Comparison of ENCODE assay signal across 21 mouse cellular contexts in genomic region chrX:159953546-159954429, GRCm38 (mm10). TPM values are rescaled to one million over a fixed set of nuclear protein-coding genes. Genes with fewer than 3 reads are reported as not detected.
DNase-seq lines count a peak whose midpoint lies in the region; ATAC-seq and TF ChIP-seq lines count a peak whose summit lies in the region.
"Had no signal": no experiment of that assay in that cellular context is flagged by ENCODE, and none has a peak within 500 bp of the region (broad histone marks: within the 10 kb centered on the region; RNA-seq: fewer than 3 reads in every experiment).

No protein-coding gene starts in this region.

- no peak overlapping the region for H3K27ac ChIP-seq in hindbrain, postnatal 0 days
- H3K27ac ChIP-seq in hindbrain, embryonic 10.5 days = no peak overlapping the region
- H3K27ac ChIP-seq: embryonic facial prominence, embryonic 13.5 days; hindbrain, embryonic 14.5 days; kidney, postnatal 0 days; limb, embryonic 15.5 days; stomach, postnatal 0 days had no signal

- no peak overlapping the region for H3ac ChIP-seq in myocyte (ENCODE audit: control insufficient read depth, insufficient read length)

- no peak for ATAC-seq in hindbrain, postnatal 0 days
- ATAC-seq in common myeloid progenitor, adult 5-6 weeks (replicated peaks; ENCODE audit: low read depth, poor library complexity, severe bottlenecking) = peak; percentile 91
- ATAC-seq: intestine, embryonic 16.5 days; midbrain, embryonic 16.5 days had no signal

- H3K27me3 ChIP-seq in hindbrain, postnatal 0 days (ENCODE audit: insufficient read depth, low read length) = no peaks in the 10 kb centered on the region
- peaks cover 90% of the 10 kb centered on the region for H3K27me3 ChIP-seq in hindbrain, embryonic 10.5 days (ENCODE audit: insufficient read depth, poor library complexity, severe bottlenecking)
- H3K27me3 ChIP-seq in myocyte (ENCODE audit: control insufficient read depth, insufficient read depth, insufficient read length) = no peaks in the 10 kb centered on the region

- 68% methylated on average over 7 of the region's 7 CpGs for WGBS in hindbrain, postnatal 0 days
- WGBS in hindbrain, embryonic 10.5 days = 87% methylated on average over 7 of the region's 7 CpGs

- no peak overlapping the region for H3K4me3 ChIP-seq in hindbrain, postnatal 0 days (ENCODE audit: low read length)
- H3K4me3 ChIP-seq in hindbrain, embryonic 10.5 days = no peak overlapping the region
- H3K4me3 ChIP-seq in myocyte = no peak overlapping the region
- H3K4me3 ChIP-seq: embryonic facial prominence, embryonic 13.5 days; limb, embryonic 15.5 days; megakaryocyte, embryonic 14.5 days had no signal

- no peak overlapping the region for H3K9ac ChIP-seq in hindbrain, postnatal 0 days (replicated peaks; ENCODE audit: low read length)
- H3K9ac ChIP-seq: embryonic facial prominence, embryonic 13.5 days; hindbrain, embryonic 14.5 days; limb, embryonic 15.5 days had no signal

- no peaks in the 10 kb centered on the region for H3K36me3 ChIP-seq in hindbrain, postnatal 0 days (ENCODE audit: insufficient read depth, low read length)
- no peaks in the 10 kb centered on the region for H3K36me3 ChIP-seq in hindbrain, embryonic 10.5 days
- H3K36me3 ChIP-seq in myocyte (ENCODE audit: control insufficient read depth, insufficient read depth) = peaks cover 3% of the 10 kb centered on the region
- H3K36me3 ChIP-seq: embryonic facial prominence, embryonic 13.5 days; limb, embryonic 15.5 days had no signal

- peak; percentile 17 for DNase-seq in hindbrain, postnatal 0 days (ENCODE audit: low spot score)
- no peak for DNase-seq in hindbrain, embryonic 10.5 days (ENCODE audit: low spot score)
- peak; percentile 53 for DNase-seq in MEL-GATA-1-ER (ENCODE audit: extremely low read depth, low read depth)
- no peak for DNase-seq in yolk sac, embryonic 10.5 days (ENCODE audit: low spot score)
- DNase-seq in ovary, postnatal 10 days (ENCODE audit: low spot score) = no peak
- DNase-seq: adrenal gland, adult 2 months; gastrocnemius, postnatal 14 days; lung, postnatal 14 days; retina, postnatal 1 day had no signal

- no peaks in the 10 kb centered on the region for H3K4me1 ChIP-seq in hindbrain, postnatal 0 days (ENCODE audit: insufficient read depth, low read length)
- H3K4me1 ChIP-seq in hindbrain, embryonic 10.5 days (replicated peaks) = no peaks in the 10 kb centered on the region
- H3K4me1 ChIP-seq: embryonic facial prominence, embryonic 13.5 days; limb, embryonic 15.5 days; megakaryocyte, embryonic 14.5 days had no signal

- H3K4me2 ChIP-seq in hindbrain, postnatal 0 days (ENCODE audit: low read depth, low read length) = no peak overlapping the region
- peak overlapping the region; percentile 72 for H3K4me2 ChIP-seq in myocyte (ENCODE audit: low read depth)
- H3K4me2 ChIP-seq: embryonic facial prominence, embryonic 13.5 days; heart, embryonic 11.5 days; hindbrain, embryonic 14.5 days; limb, embryonic 15.5 days had no signal

- H3K9me3 ChIP-seq in hindbrain, postnatal 0 days (ENCODE audit: low read length) = no peaks in the 10 kb centered on the region
- no peaks in the 10 kb centered on the region for H3K9me3 ChIP-seq in hindbrain, embryonic 10.5 days
- H3K9me3 ChIP-seq: embryonic facial prominence, embryonic 13.5 days; G1E; limb, embryonic 15.5 days; megakaryocyte, embryonic 14.5 days had no signal

- no peaks in the 10 kb centered on the region for H3K79me2 ChIP-seq in myocyte (ENCODE audit: control insufficient read depth, insufficient read depth)

- no peak for TF ChIP-seq POLR2A in myocyte (IDR thresholded peaks at IDR 0.05; ENCODE audit: insufficient read length, low read depth)

- TF ChIP-seq CTCF in hindbrain, postnatal 0 days (IDR thresholded peaks at IDR 0.05; ENCODE audit: low read depth) = no peak

TF ChIP-seq in myocyte, 11 proteins besides CTCF, POLR2A, EP300 and RAD21:
- TF ChIP-seq POLR2AphosphoS2 (IDR thresholded peaks at IDR 0.05; ENCODE audit: insufficient read length, low read depth) = no peak
- TF ChIP-seq CEBPB (IDR thresholded peaks at IDR 0.05; ENCODE audit: insufficient read depth, poor library complexity, severe bottlenecking) = no peak

RNA-seq across cellular contexts. Expression of gene Map3k15, which starts 34.4 kb away (rescaled TPM):
- total RNA-seq in hindbrain, postnatal 0 days (2014; rRNA removed) = 0.75 and 1.6 TPM in 2 replicates
- 0.25 and 0.26 TPM in 2 replicates for polyA plus RNA-seq in hindbrain, postnatal 0 days (2015; fragmentation: Nextera tagmentation; extraction: Ambion mirVana)
- 0.27 and 0.46 TPM in 2 replicates for polyA plus RNA-seq in hindbrain, embryonic 10.5 days (2016; fragmentation: Nextera tagmentation; extraction: Ambion mirVana)
- 0.63 and 1.1 TPM in 2 replicates for total RNA-seq in common myeloid progenitor, adult 5-6 weeks (2017)
- polyA plus RNA-seq in myocyte (2012; fragmentation: generic; extraction: Trizol) = 0.01 TPM
- polyA plus RNA-seq: G1E had no signal

Comparison
In these comparisons a context has a peak if more than half of its experiments do, and no peak if none do; other contexts are left out.
1. DNase-seq: peak in hindbrain, postnatal 0 days (single experiment) and MEL-GATA-1-ER (single experiment); none in hindbrain, embryonic 10.5 days (single experiment), yolk sac, embryonic 10.5 days (single experiment) and ovary, postnatal 10 days (single experiment).